Mouse (Mus musculus): Measurements from ENCODE around the gene Ptk7. TPM values are rescaled to one million over a fixed set of nuclear protein-coding genes. Genes with fewer than 3 reads are reported as not detected.
A peak's percentile ranks its signal among the peaks of the same experiment; 100 is the strongest.
"Not testable (repeated sequence)": the region's sequence is repeated elsewhere in the genome, so short reads cannot be mapped to it uniquely, and the experiment has no call there.

Ptk7 gene
- total RNA-seq, 2 experiments from 2014 or later = 0.07 TPM; not detected in 1

DNA sequence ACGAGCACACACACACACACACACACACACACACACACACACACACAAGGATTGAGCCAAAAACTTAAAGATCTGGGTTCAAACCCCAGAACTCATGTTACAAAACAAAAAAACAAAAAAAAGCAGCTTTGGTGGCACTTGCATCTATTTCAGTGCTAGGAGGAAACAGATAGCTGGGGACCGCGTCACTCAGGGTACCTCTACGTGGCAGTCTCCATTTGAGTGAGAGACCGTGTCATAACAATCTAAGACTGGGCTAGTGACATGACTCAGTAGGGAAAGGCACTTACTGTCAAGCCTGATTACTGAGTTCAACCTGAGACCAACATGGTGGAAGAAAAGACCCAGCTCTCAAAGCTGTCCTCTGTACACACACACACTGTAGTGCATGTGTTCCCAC lies 71.2 kb downstream of the Ptk7 start:
- ATAC-seq (ENCODE audit: poor library complexity, severe bottlenecking) = no peak

DNA sequence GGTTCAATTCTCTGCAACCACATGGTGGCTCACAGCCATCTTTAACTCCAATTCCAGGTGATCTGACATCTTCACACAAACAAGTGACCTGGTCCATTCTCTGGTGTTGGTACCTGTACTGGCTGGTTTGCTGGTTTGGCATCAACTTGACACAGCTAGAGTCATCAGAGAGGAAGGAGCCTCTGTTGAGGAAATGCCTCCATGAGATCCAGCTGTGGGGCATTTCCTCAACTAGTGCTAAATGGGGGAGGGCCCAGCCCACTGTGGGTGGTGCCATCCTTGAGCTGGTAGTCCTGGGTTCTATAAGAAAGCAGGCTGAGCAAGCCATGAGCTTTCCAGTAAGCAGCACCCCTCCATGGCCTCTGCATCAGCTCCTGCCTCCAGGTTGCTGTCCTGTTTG lies 72.0 kb downstream of the Ptk7 start:
- ATAC-seq (ENCODE audit: poor library complexity, severe bottlenecking) = not testable (repeated sequence)

DNA sequence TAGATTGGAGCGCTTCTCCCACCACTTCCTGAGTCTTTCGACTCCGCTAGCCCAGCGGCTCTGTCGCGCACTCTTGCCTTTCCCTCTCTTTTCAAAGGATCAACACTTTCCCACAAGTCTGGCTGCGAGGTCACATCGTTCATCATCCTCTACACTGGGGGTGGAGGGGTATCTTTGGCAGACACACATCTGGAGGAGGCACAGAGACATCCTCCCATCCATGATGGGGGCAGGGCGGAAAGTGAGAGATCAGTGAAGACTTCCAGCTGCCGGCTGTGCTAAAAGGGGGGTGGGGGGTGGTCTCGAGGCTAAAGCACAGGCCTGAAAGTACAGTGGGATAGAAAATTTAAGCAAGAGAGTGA lies 72.7 kb downstream of the Ptk7 start:
- ATAC-seq (ENCODE audit: poor library complexity, severe bottlenecking) = peak; percentile 2; the same call in 1 of the 2 replicates

GRCm38 (mm10) chr17:46555673-46556583 lies 73.4 kb downstream of the Ptk7 start, which contains the start of gene Srf:
Srf (minus strand) TSS chr17:46556175.
- peak; percentile 90 for ATAC-seq (ENCODE audit: poor library complexity, severe bottlenecking)

DNA sequence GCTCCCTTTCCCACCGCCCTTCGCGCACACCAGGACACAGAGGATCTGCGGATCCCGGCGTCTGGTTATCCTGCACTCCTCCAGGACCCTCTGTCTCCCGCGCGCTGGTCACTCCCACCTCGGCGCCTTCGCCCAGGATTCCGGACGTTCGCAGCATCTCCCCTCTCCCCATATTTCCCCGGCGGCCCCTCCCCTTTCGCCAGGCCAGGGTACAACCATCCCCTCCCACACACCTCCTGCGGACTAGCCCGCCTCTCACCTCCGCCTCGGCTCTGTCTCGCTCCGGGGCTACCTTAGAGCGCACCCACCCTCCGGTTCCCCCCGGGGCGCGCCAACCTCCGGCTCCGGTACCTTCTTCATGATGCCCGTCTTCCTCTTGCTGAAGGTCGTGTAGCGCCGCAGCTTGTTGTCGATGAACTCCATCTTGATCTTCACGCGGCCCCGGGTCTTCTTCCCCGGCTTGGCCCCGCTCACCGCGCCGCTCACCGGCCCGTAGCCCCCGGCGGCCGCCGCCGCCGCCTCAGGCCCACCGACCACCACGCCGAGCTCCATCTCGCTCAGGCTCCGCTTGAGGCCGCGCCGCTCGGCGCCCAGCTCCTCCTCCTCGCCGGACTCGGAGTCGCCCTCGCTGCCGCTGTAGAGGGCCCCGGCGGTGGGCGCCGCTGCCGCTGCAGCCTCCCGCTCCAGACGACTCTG lies 74.2 kb downstream of the Ptk7 start:
- no peak for ATAC-seq (ENCODE audit: poor library complexity, severe bottlenecking)

GRCm38 (mm10) chr17:46554646-46554976 lies 74.7 kb downstream of the Ptk7 start:
- no peak for ATAC-seq (ENCODE audit: poor library complexity, severe bottlenecking)

GRCm38 (mm10) chr17:46553926-46554325 lies 75.4 kb downstream of the Ptk7 start:
- no peak for ATAC-seq (ENCODE audit: poor library complexity, severe bottlenecking)

DNA sequence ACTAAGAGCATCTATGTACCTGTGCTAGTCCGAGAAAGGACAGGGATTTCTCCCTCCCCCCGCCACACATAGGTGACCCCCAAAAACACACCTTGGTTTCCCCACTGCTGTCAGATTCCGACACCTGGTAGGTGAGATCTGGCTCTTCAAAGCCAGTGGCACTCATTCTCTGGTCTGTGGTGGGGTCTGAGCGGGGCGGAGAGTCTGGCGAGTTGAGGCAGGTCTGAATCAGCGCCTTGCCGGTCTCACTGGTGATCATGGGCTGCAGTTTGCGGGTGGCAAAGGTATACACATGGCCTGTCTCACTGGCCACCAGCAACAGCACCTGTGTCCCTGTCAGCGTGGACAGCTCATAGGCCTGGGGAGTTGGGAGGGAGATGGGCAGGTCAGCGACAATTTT lies 75.8 kb downstream of the Ptk7 start:
- no peak for ATAC-seq (ENCODE audit: poor library complexity, severe bottlenecking)

- ATAC-seq (ENCODE audit: poor library complexity, severe bottlenecking) = peak; percentile 16; the same call in 1 of the 2 replicates
Measured at GRCm38 (mm10) chr17:46552841-46553423, 76.4 kb downstream of the Ptk7 start.

DNA sequence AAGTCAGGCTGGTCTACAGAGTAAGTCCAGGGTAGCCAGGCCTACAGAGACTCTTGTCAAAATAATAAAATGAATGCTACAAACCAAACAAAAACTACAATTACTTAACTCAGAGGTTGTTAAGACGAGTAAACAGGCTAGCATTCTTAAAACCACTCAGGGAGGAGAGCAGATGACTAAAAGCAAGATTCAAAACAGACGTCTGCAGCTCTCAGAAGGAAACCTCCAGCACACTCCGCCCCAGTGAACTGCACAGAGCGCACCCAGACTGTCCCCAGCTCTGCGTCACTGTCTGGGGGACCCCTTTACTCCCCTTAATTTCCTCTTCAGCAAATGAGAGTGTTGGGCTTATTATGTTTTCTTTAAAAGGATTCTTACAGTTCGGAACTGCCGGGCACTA lies 77.2 kb downstream of the Ptk7 start:
- ATAC-seq (ENCODE audit: poor library complexity, severe bottlenecking) = no peak

DNA sequence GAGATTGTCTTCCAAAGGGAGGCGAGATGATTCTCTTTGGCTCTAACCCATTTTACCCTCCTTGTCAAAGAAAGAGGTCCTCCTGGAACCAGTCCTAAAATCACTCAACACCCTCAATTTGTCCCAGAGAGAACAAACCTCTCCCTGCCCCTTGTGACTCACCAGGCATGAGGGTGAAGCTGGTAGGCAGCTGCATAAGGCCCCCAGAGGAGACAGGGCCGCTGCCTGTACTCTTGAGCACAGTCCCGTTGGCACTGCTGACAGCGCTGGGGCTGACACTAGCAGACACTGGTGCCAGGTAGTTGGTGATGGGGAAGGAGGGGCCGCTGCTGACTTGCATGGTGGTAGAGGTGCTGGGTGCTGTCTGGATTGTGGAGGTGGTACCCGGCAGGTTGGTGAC lies 77.9 kb downstream of the Ptk7 start:
- ATAC-seq (ENCODE audit: poor library complexity, severe bottlenecking) = no peak

DNA sequence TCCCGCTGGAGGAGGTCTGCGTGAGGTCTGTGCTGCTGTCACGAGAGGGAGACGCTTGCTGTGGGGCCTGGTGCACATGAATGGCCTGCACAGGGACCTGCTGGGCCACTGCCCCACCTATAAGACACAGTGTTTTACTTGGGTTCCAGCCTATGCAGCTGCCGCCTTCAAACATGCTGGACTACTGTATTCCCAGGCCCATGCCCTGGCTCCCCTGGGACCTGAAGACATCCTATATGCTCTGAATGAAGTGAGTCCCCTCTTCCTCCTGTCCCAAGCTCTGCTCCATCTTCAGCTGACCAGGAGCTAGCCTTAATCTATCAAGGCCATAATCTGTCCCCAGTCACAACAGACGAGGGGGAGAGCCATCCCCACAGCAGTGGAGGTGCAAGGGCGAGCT lies 78.4 kb downstream of the Ptk7 start:
- no peak for ATAC-seq (ENCODE audit: poor library complexity, severe bottlenecking)

- no peak for ATAC-seq (ENCODE audit: poor library complexity, severe bottlenecking)
Measured at GRCm38 (mm10) chr17:46549642-46550041, 79.7 kb downstream of the Ptk7 start.

DNA sequence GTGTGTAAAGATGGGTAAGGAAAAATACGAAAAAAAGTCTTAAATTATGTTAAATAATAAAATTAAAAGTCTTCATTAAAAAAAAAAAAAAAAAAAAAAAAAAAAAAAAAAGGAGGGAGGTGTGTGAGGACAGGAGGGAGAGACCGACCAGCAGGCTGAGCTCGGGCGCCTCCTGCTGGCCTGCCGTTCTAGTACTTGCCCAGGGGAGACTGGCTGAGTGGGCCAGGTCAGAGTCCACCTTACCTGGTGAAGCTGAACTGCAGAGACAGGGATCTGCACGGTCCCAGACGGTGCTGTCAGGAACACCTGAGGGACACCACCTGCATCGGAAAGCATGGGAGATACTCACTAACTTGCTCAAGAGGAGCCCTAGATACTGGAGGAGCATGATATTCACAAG lies 80.1 kb downstream of the Ptk7 start:
- peak; percentile 60 for ATAC-seq (ENCODE audit: poor library complexity, severe bottlenecking)

DNA sequence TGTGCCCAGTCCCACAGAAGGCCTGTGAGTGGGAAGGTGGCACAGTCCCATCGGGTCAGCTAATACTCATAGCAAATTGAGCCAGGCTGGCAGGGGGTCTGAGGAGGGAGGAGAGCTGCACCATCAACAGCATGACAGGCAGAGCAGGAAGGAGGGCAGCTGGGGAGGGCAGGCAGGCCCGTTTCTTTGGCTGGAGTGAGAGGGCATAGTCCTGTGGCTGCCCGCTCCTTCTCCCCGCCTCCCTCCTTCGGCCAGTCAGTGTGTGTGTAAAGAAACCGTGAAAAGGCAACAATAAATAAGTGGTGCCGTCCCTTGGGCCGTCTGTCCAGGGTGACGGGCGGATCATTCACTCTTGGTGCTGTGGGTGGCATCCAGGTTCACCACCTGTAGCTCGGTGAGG lies 80.6 kb downstream of the Ptk7 start:
- no peak for ATAC-seq (ENCODE audit: poor library complexity, severe bottlenecking)

GRCm38 (mm10) chr17:46547923-46548322 lies 81.4 kb downstream of the Ptk7 start:
- ATAC-seq (ENCODE audit: poor library complexity, severe bottlenecking) = no peak

- no peak for ATAC-seq (ENCODE audit: poor library complexity, severe bottlenecking)
Measured at GRCm38 (mm10) chr17:46546995-46547394, 82.3 kb downstream of the Ptk7 start.

GRCm38 (mm10) chr17:46546591-46546990 lies 82.7 kb downstream of the Ptk7 start:
- ATAC-seq (ENCODE audit: poor library complexity, severe bottlenecking) = no peak

DNA sequence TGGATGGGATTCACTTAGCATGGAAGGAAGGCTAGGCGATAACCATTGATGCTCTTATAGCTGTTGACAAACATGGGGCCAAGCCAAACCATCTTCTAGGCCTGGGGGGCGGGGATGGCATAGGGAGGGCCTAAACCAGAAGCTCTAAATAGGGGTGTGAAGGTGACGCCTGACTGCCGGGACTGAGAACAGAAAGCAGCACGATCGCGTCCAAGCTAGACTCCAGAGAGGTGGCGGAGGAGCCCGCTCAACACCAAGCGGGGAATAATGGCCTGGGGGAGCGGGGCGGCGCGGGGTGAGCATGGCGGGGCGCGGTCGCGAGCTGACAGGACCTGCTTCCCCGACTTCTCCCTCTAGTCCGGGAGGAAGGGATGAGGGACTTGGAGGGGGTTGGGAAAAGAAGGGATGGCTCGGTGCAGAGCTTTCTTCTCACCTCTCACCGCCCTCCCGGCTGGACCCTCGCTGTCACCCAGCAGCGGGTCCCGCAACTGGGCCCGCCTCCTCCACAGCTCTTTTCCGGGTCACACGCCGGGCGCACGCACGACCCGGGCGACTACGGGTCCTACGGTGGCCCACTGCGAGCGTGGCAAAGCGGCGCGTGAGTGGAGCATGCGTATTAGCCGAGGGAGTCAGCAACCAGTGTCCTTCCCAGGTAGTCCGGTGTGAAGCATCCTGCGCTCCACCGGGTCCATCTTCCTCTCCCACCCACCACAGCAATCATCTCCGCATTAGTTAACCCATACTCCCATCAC lies 83.3 kb downstream of the Ptk7 start, which contains the start of gene Cul9:
TSS of gene Cul9 (minus strand) at position 576 of the 752 bp plus-strand sequence.
- peak; percentile 77 for ATAC-seq (ENCODE audit: poor library complexity, severe bottlenecking)

DNA sequence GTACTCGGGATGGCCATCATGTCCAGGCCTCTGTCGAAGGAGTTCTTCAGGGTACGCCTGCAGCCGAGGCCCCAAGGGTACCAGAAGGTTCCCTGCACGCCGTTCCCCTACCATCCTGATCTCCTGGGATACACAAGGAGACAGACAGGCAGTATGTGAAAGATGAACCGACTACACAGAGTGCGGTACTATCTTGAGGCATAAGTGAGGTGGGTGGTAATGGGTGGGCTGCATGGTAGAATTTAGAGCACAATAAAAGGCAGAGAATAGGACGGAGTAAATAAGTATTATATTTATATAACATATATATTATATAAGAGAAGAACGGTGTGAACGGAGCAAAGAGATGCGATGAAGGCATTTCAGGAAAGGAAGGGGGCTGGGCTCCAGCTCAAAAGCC lies 85.6 kb downstream of the Ptk7 start:
- ATAC-seq (ENCODE audit: poor library complexity, severe bottlenecking) = no peak
